Mouse (Mus musculus): ENCODE data around the gene Ube2i. TPM values are rescaled to one million over a fixed set of nuclear protein-coding genes. Genes with fewer than 3 reads are reported as not detected.

Gene Ube2i
- polyA plus RNA-seq, 1 experiment from 2014 or later: 358 TPM

DNA sequence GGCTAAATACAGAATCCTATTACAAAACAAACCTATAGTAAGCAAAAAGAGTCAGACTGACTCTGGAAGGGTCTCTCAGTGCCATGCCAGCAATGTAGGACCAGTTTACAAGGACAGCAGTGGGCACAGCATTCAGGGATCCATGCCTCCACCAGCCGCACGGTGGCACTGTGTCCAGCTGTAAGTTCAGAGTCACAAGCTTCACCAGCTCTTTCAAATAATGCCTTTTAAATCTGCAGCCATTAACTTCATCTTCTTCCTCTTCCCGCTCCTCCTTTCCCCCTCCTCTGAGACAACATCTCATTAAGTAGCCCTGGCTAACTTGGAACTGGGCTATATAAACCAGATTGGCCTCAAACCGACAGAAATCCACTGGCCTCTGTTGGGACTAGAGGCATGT is 14.4 kb upstream of the Ube2i start:
- Histone ChIP-seq H3K27ac (ENCODE audit: low read length) (no peak overlapping the region), H3K4me1 (ENCODE audit: control insufficient read depth, insufficient read depth, low read length) (no peaks in the 10 kb centered on the region), H3K4me3 (ENCODE audit: low read length) (no peak overlapping the region), H3K27me3 (ENCODE audit: control insufficient read depth, insufficient read depth, low read length) (peaks cover 2% of the 10 kb centered on the region; the same call in 1 of the 2 replicates), H3K9ac (ENCODE audit: low read length) (no peak overlapping the region), H3K9me3 (replicated peaks; ENCODE audit: control insufficient read depth, low read length) (peaks cover 4% of the 10 kb centered on the region; the same call in 1 of the 2 replicates), H3K36me3 (ENCODE audit: control insufficient read depth, insufficient read depth) (no peaks in the 10 kb centered on the region), H3K4me2 (ENCODE audit: low read depth, low read length) (no peak overlapping the region)
- no peak for ATAC-seq (replicated peaks; ENCODE audit: extremely low read depth, insufficient read depth, low FRiP score)
- 24% methylated on average over 4 of the region's 4 CpGs for WGBS

DNA sequence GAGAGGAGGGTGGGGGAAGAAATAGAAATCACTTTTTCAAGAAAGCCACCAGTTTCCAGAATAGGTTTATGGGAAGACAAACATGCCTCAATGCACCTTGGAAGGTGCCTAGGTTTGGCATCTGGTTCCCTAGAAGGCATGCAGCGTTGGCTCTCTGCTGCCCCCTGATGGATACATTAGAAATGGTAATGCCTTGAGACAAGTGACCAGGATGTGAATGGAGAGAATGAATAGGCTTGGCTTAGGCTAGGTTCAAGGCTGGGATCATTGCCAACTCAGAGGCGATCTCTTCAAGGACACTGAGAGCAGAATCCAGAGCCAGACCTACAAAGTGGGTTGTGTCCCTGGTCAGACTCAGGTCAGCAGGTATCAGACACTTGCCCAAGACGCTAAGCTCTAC is 10.6 kb upstream of the Ube2i start:
- Histone ChIP-seq H3K36me3 (ENCODE audit: control insufficient read depth, insufficient read depth) (no peaks in the 10 kb centered on the region), H3K4me2 (ENCODE audit: low read depth, low read length) (no peak overlapping the region), H3K27ac (ENCODE audit: low read length) (no peak overlapping the region), H3K4me1 (ENCODE audit: control insufficient read depth, insufficient read depth, low read length) (no peaks in the 10 kb centered on the region), H3K9me3 (replicated peaks; ENCODE audit: control insufficient read depth, low read length) (peaks cover 4% of the 10 kb centered on the region; the same call in 1 of the 2 replicates), H3K27me3 (ENCODE audit: control insufficient read depth, insufficient read depth, low read length) (no peaks in the 10 kb centered on the region), H3K9ac (ENCODE audit: low read length) (no peak overlapping the region), H3K4me3 (ENCODE audit: low read length) (no peak overlapping the region)
- WGBS: 15% methylated on average over 3 of the region's 3 CpGs
- no peak for ATAC-seq (replicated peaks; ENCODE audit: extremely low read depth, insufficient read depth, low FRiP score)

DNA sequence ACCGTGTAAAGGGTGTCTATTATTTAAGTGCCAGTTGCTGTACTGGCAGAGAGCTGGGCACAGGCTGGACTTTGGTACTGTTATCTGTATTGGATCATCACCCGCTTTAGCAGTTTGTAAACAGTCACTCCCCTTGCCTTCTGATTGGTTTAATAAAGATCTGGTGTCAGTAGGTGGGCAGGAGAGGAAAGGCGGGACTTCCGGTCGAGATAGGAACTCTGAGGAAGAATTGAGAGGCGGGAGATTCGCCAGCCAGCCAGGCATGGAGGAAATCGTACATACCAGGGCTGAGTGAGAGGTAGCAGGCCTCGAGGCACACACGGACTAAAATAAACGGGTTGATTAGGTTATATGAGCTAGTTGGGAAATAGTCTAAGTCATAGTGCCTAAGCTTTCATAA is 7.7 kb upstream of the Ube2i start:
- ATAC-seq (replicated peaks; ENCODE audit: extremely low read depth, insufficient read depth, low FRiP score): no peak
- no peaks in the 10 kb centered on the region for H3K36me3 ChIP-seq (ENCODE audit: control insufficient read depth, insufficient read depth)
- H3K4me3 ChIP-seq (ENCODE audit: low read length): no peak overlapping the region
- peak overlapping the region; percentile 1; the same call in 1 of the 2 replicates for H3K4me2 ChIP-seq (ENCODE audit: low read depth, low read length)
- H3K9me3 ChIP-seq (replicated peaks; ENCODE audit: control insufficient read depth, low read length): peaks cover 4% of the 10 kb centered on the region; the same call in 1 of the 2 replicates
- no peaks in the 10 kb centered on the region for H3K27me3 ChIP-seq (ENCODE audit: control insufficient read depth, insufficient read depth, low read length)
- no peaks in the 10 kb centered on the region for H3K4me1 ChIP-seq (ENCODE audit: control insufficient read depth, insufficient read depth, low read length)
- H3K27ac ChIP-seq (ENCODE audit: low read length): no peak overlapping the region
- 29% methylated on average over 11 of the region's 11 CpGs for WGBS
- H3K9ac ChIP-seq (ENCODE audit: low read length): no peak overlapping the region

DNA sequence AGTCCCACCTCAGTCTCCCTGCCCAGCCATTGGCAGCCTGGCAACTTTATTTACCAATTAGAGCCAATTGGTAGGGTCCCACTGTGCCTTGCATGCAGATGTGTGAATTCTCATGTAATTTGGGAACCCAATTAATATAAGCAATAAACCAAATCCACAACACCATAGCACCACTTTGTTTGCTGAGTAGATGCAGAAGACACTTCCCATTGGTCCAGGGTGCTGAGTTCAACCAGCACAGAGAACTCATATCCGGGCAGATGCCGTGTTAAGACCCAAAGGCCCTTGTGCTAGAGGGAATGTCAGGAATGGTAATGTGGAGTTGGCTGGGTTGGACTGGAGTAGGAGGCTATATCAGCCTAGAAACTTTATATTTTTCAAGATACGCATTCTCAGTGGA is 1.4 kb upstream of the Ube2i start:
- WGBS: 88% methylated on average over 3 of the region's 3 CpGs

DNA sequence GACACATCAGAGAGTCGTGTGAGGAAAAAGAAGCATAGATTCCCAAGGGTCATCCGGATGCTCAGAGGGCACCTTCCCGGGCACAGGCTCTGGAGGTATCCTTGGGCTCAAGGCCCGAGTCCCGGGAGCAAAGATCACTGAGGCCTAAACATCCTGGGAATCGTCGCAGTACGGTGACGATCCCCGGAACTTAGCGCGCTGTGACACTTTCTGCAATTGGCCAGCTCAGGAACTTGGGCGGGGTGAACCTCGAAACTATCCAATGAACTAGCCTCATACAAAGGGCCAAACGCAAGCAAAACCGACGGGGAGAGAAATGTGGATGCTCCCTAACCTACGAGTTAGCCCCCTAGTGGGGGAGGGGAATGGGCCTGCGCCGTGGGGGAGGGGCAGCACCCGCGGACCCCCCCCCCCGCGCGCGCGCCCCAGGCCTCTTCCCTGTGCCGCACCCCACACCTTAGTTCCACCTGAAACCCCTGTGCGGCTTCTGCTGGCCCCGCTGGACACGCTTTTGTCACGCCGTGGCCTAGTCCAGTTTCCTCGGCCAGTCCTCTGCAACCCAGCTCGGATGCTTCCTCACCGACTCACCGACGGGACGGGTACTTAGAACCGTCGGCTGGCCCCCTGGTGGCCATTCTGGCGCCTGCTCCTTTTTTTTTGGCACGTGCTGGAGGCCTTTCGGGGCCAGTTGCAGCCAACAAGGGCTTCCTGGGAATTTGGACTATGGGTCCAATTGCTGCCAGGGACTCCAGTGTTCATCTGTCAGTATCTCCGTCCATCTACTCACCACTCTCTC is 518 bp downstream of the Ube2i start:
- under 1% methylated on average over 38 of the region's 45 CpGs for WGBS

More for the DNA sequence above, 1.4 kb upstream of the Ube2i start:
- Histone ChIP-seq H3K27me3 (ENCODE audit: control insufficient read depth, insufficient read depth, low read length) (no peaks in the 10 kb centered on the region), H3K9ac (ENCODE audit: low read length) (no peak overlapping the region), H3K4me1 (ENCODE audit: control insufficient read depth, insufficient read depth, low read length) (peaks cover 18% of the 10 kb centered on the region), H3K36me3 (ENCODE audit: control insufficient read depth, insufficient read depth) (no peaks in the 10 kb centered on the region), H3K4me3 (ENCODE audit: low read length) (no peak overlapping the region), H3K9me3 (replicated peaks; ENCODE audit: control insufficient read depth, low read length) (no peaks in the 10 kb centered on the region), H3K27ac (ENCODE audit: low read length) (no peak overlapping the region), H3K4me2 (ENCODE audit: low read depth, low read length) (no peak overlapping the region)
- no peak for ATAC-seq (replicated peaks; ENCODE audit: extremely low read depth, insufficient read depth, low FRiP score)

DNA sequence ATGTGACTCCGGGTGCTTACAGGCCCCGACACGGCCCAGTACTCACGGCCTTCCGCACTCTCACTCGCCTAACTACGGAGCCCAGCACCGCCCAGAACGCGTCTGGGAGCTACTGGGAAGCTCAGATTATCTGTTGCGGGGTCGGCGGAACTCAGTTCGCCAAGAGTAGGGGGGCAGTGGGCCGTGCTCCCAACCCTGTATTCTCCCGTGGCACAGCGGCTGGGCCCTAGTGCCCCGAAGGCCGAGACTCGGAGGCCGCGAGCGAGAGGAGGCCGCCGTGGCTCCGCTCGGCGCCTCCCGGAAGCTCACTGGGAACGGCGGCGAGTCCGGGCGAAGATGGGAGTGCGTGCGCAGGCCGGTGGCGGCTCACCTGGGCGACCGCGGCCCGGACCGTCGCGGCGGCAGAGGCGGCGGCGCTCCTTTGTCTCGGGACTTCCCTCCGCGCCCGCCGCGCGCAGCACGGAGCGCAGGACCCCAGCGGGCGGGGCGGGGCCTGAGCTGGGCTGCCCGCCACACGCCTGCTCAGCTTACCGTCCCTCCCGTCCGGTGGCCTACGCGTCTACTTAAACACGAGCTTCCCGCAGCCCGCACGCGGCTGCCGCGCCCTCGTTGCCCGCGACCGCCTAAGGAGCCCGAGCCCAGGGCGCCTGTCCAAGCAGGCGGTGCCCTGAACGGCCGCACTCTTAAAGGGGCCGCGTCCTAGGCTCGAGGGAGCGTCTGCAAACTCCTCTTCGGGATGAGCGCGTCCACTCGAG is 1.3 kb downstream of the Ube2i start:
- no peaks in the 10 kb centered on the region for H3K27me3 ChIP-seq (ENCODE audit: control insufficient read depth, insufficient read depth, low read length)

More for the DNA sequence above, 518 bp downstream of the Ube2i start:
- Histone ChIP-seq H3K4me3 (ENCODE audit: low read length) (peak overlapping the region; percentile 93), H3K9ac (ENCODE audit: low read length) (peak overlapping the region; percentile 99), H3K27ac (ENCODE audit: low read length) (peak overlapping the region; percentile 94), H3K36me3 (ENCODE audit: control insufficient read depth, insufficient read depth) (peaks cover under 1% of the 10 kb centered on the region), H3K4me1 (ENCODE audit: control insufficient read depth, insufficient read depth, low read length) (peaks cover 29% of the 10 kb centered on the region), H3K27me3 (ENCODE audit: control insufficient read depth, insufficient read depth, low read length) (no peaks in the 10 kb centered on the region), H3K9me3 (replicated peaks; ENCODE audit: control insufficient read depth, low read length) (no peaks in the 10 kb centered on the region), H3K4me2 (ENCODE audit: low read depth, low read length) (peak overlapping the region; percentile 60)
- ATAC-seq (replicated peaks; ENCODE audit: extremely low read depth, insufficient read depth, low FRiP score): peak; percentile 87

DNA sequence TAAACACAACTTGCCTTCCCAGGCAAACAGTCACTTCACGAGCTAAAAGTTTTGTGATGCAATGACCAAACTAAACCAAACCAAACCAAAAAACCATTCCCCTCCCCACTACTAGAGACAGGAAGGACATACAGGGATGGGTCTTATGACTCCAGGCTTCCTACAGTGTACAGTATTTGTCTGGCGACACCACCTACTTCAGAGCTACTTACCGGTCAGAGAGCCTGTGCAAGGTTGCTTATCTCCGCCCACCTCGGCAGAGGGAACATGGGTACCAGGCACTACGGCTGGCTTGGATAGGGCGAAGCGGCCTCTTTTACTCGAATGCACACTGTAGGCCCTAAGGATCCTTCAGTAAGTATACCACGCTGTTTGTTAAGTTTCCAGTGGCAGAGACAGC is 2.1 kb downstream of the Ube2i start:
- no peak for ATAC-seq (replicated peaks; ENCODE audit: extremely low read depth, insufficient read depth, low FRiP score)
- Histone ChIP-seq H3K9ac (ENCODE audit: low read length) (peak overlapping the region; percentile 99), H3K4me2 (ENCODE audit: low read depth, low read length) (peak overlapping the region; percentile 82), H3K4me1 (ENCODE audit: control insufficient read depth, insufficient read depth, low read length) (peaks cover 29% of the 10 kb centered on the region), H3K4me3 (ENCODE audit: low read length) (peak overlapping the region; percentile 93), H3K9me3 (replicated peaks; ENCODE audit: control insufficient read depth, low read length) (no peaks in the 10 kb centered on the region), H3K27me3 (ENCODE audit: control insufficient read depth, insufficient read depth, low read length) (no peaks in the 10 kb centered on the region), H3K27ac (ENCODE audit: low read length) (peak overlapping the region; percentile 94), H3K36me3 (ENCODE audit: control insufficient read depth, insufficient read depth) (peaks cover 17% of the 10 kb centered on the region)
- 0% methylated on average over 10 of the region's 10 CpGs for WGBS

More for the DNA sequence above, 1.3 kb downstream of the Ube2i start:
- peak; percentile 87 for ATAC-seq (replicated peaks; ENCODE audit: extremely low read depth, insufficient read depth, low FRiP score)
- Histone ChIP-seq H3K4me1 (ENCODE audit: control insufficient read depth, insufficient read depth, low read length) (peaks cover 29% of the 10 kb centered on the region), H3K36me3 (ENCODE audit: control insufficient read depth, insufficient read depth) (peaks cover 9% of the 10 kb centered on the region), H3K27ac (ENCODE audit: low read length) (peak overlapping the region; percentile 94), H3K4me2 (ENCODE audit: low read depth, low read length) (peak overlapping the region; percentile 82), H3K9me3 (replicated peaks; ENCODE audit: control insufficient read depth, low read length) (no peaks in the 10 kb centered on the region), H3K4me3 (ENCODE audit: low read length) (peak overlapping the region; percentile 93), H3K9ac (ENCODE audit: low read length) (peak overlapping the region; percentile 99)
- under 1% methylated on average over 80 of the region's 92 CpGs for WGBS

DNA sequence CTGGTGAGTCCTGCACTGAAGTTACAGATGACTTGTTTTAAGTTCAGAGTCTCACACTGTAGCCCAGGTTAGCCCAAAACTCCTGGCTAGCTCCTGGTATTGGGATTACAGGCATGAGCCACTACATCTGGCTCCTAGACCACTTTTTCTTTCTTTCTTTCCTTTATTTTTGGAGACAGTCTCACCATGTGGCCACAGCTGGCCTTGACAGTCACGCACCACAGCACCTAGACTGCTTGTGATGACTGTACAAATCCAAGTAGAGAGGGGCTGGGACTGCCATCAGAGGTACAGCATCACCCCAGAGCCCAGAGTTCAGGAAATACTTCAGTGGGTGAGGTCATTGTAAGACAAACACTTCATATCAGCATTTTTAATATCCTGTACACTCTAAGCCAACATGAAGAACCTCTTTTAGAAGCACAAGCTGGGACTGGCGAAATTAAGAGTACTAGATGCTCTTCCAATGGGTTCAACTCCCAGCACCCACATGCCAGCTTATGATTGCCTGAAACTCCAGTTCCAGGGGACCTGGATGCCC is 3.6 kb downstream of the Ube2i start:
- 52% methylated on average over 2 of the region's 2 CpGs for WGBS
- Histone ChIP-seq H3K9ac (ENCODE audit: low read length) (no peak overlapping the region), H3K9me3 (replicated peaks; ENCODE audit: control insufficient read depth, low read length) (no peaks in the 10 kb centered on the region), H3K27me3 (ENCODE audit: control insufficient read depth, insufficient read depth, low read length) (no peaks in the 10 kb centered on the region), H3K4me2 (ENCODE audit: low read depth, low read length) (peak overlapping the region; percentile 82), H3K36me3 (ENCODE audit: control insufficient read depth, insufficient read depth) (peaks cover 28% of the 10 kb centered on the region), H3K27ac (ENCODE audit: low read length) (no peak overlapping the region), H3K4me3 (ENCODE audit: low read length) (peak overlapping the region; percentile 93; the same call in 1 of the 2 replicates), H3K4me1 (ENCODE audit: control insufficient read depth, insufficient read depth, low read length) (peaks cover 29% of the 10 kb centered on the region)
- no peak for ATAC-seq (replicated peaks; ENCODE audit: extremely low read depth, insufficient read depth, low FRiP score)
